Comparison of ENCODE assay signal across 13 mouse cellular contexts in genomic region chr10:3978326-3978725, GRCm38 (mm10). TPM values are rescaled to one million over a fixed set of nuclear protein-coding genes. Genes with fewer than 3 reads are reported as not detected.
DNase-seq lines count a peak whose midpoint lies in the region; ATAC-seq and TF ChIP-seq lines count a peak whose summit lies in the region.
"Had no signal": no experiment of that assay in that cellular context is flagged by ENCODE, and none has a peak within 500 bp of the region (broad histone marks: within the 10 kb centered on the region; RNA-seq: fewer than 3 reads in every experiment).

No protein-coding gene starts in this region.

- H3K4me2 ChIP-seq in hindbrain, embryonic 16.5 days (ENCODE audit: low read length), result no peak overlapping the region
- no peak overlapping the region for H3K4me2 ChIP-seq in hindbrain, embryonic 13.5 days
- H3K4me2 ChIP-seq in lung, postnatal 0 days (replicated peaks; ENCODE audit: low read depth, low read length), result no peak overlapping the region
- no peak overlapping the region for H3K4me2 ChIP-seq in liver, postnatal 0 days (ENCODE audit: low read depth, low read length)

- DNase-seq in lung, postnatal 0 days (ENCODE audit: low spot score), result peak; percentile 9
- DNase-seq in lung, postnatal 10 days, result no peak
- peak; percentile 48 to 51 for DNase-seq in cerebellum, postnatal 10 days
- no peak for DNase-seq in liver, postnatal 0 days
- DNase-seq in spleen, postnatal 4 days (ENCODE audit: low spot score in 2 of 2), result no peak
- no peak for DNase-seq in embryo, embryonic 9.5 days (ENCODE audit: extremely low spot score)
- DNase-seq: heart, adult 11 months; lung, postnatal 4 days; right cerebral cortex, postnatal 14 days had no signal

- H3K4me3 ChIP-seq in hindbrain, embryonic 16.5 days (ENCODE audit: low read length), result no peak overlapping the region
- H3K4me3 ChIP-seq in hindbrain, embryonic 13.5 days, result no peak overlapping the region
- no peak overlapping the region for H3K4me3 ChIP-seq in lung, postnatal 0 days (ENCODE audit: low read depth, low read length)
- H3K4me3 ChIP-seq in liver, postnatal 0 days (ENCODE audit: low read depth, low read length), result no peak overlapping the region
- H3K4me3 ChIP-seq: left cerebral cortex, adult 2 months had no signal

- WGBS in hindbrain, embryonic 16.5 days, result 57% methylated on average over 3 of the region's 3 CpGs
- 70% methylated on average over 3 of the region's 3 CpGs for WGBS in hindbrain, embryonic 13.5 days
- 50% methylated on average over 3 of the region's 3 CpGs for WGBS in lung, postnatal 0 days
- WGBS in liver, postnatal 0 days (ENCODE audit: insufficient replicate concordance), result 64% methylated on average over 3 of the region's 3 CpGs

- ATAC-seq in hindbrain, embryonic 16.5 days, result no peak
- no peak for ATAC-seq in hindbrain, embryonic 13.5 days (ENCODE audit: low FRiP score)
- ATAC-seq in lung, postnatal 0 days, result no peak
- peak; percentile 67 for ATAC-seq in liver, postnatal 0 days
- ATAC-seq: midbrain, embryonic 16.5 days had no signal

- no peak for TF ChIP-seq EP300 in lung, postnatal 0 days (IDR thresholded peaks at IDR 0.05)
- TF ChIP-seq EP300 in liver, postnatal 0 days (IDR thresholded peaks at IDR 0.05; ENCODE audit: low read depth), result no peak

- no peaks in the 10 kb centered on the region for H3K4me1 ChIP-seq in hindbrain, embryonic 16.5 days (ENCODE audit: control insufficient read depth, insufficient read depth, low read depth, low read length)
- 0 out of 2 replicates have a peak, but pooled peaks cover 5% of the 10 kb centered on the region for H3K4me1 ChIP-seq in hindbrain, embryonic 13.5 days (replicated peaks)
- peaks cover 6% of the 10 kb centered on the region; the same call in 1 of the 2 replicates for H3K4me1 ChIP-seq in lung, postnatal 0 days (ENCODE audit: insufficient read depth, low read depth, low read length)
- H3K4me1 ChIP-seq in liver, postnatal 0 days (ENCODE audit: insufficient read depth), result peaks cover 36% of the 10 kb centered on the region

- no peaks in the 10 kb centered on the region for H3K9me3 ChIP-seq in hindbrain, embryonic 16.5 days (ENCODE audit: control insufficient read depth, low read length)
- H3K9me3 ChIP-seq in hindbrain, embryonic 13.5 days, result no peaks in the 10 kb centered on the region
- no peaks in the 10 kb centered on the region for H3K9me3 ChIP-seq in lung, postnatal 0 days (ENCODE audit: low read length)
- H3K9me3 ChIP-seq in liver, postnatal 0 days (ENCODE audit: low read length), result no peaks in the 10 kb centered on the region

- no peak for TF ChIP-seq CTCF in lung, postnatal 0 days (IDR thresholded peaks at IDR 0.05)
- TF ChIP-seq CTCF in liver, postnatal 0 days (IDR thresholded peaks at IDR 0.05; ENCODE audit: low read depth), result no peak

- peak overlapping the region; percentile 7; the same call in 1 of the 2 replicates for H3K27ac ChIP-seq in hindbrain, embryonic 16.5 days (ENCODE audit: low read depth, low read length)
- H3K27ac ChIP-seq in hindbrain, embryonic 13.5 days, result no peak overlapping the region
- no peak overlapping the region for H3K27ac ChIP-seq in lung, postnatal 0 days (ENCODE audit: low read length)
- H3K27ac ChIP-seq in liver, postnatal 0 days (ENCODE audit: low read depth), result peak overlapping the region; percentile 46
- H3K27ac ChIP-seq: left cerebral cortex, adult 2 months had no signal

- H3K27me3 ChIP-seq in hindbrain, embryonic 16.5 days (replicated peaks; ENCODE audit: control insufficient read depth, insufficient read depth, low read length), result no peaks in the 10 kb centered on the region
- H3K27me3 ChIP-seq in hindbrain, embryonic 13.5 days, result no peaks in the 10 kb centered on the region
- H3K27me3 ChIP-seq in lung, postnatal 0 days (replicated peaks; ENCODE audit: insufficient read depth, low read length), result no peaks in the 10 kb centered on the region
- no peaks in the 10 kb centered on the region for H3K27me3 ChIP-seq in liver, postnatal 0 days (ENCODE audit: insufficient read depth, low read length)

- H3K36me3 ChIP-seq in hindbrain, embryonic 16.5 days (ENCODE audit: control insufficient read depth, insufficient read depth, low read length), result peaks cover 6% of the 10 kb centered on the region; the same call in 1 of the 2 replicates
- H3K36me3 ChIP-seq in hindbrain, embryonic 13.5 days, result peaks cover 13% of the 10 kb centered on the region
- H3K36me3 ChIP-seq in lung, postnatal 0 days (ENCODE audit: insufficient read depth, low read length), result no peaks in the 10 kb centered on the region
- H3K36me3 ChIP-seq in liver, postnatal 0 days (replicated peaks; ENCODE audit: insufficient read depth, low read length), result peaks cover 31% of the 10 kb centered on the region

- H3K9ac ChIP-seq in hindbrain, embryonic 16.5 days (ENCODE audit: low read depth, low read length), result no peak overlapping the region
- H3K9ac ChIP-seq in hindbrain, embryonic 13.5 days, result no peak overlapping the region
- H3K9ac ChIP-seq in lung, postnatal 0 days (replicated peaks; ENCODE audit: low read depth), result no peak overlapping the region
- no peak overlapping the region for H3K9ac ChIP-seq in liver, postnatal 0 days (replicated peaks)

RNA-seq across cellular contexts. Expression of gene Mthfd1l, which starts 5.4 kb away (rescaled TPM):
- polyA plus RNA-seq in hindbrain, embryonic 16.5 days (2015; fragmentation: Nextera tagmentation; extraction: Ambion mirVana), result 7.2 and 7.9 TPM in 2 replicates
- 5.3 and 6.0 TPM in 2 replicates for polyA plus RNA-seq in hindbrain, embryonic 13.5 days (2015; fragmentation: Nextera tagmentation; extraction: Ambion mirVana)
- polyA plus RNA-seq in lung, postnatal 0 days (2015; fragmentation: Nextera tagmentation; extraction: Ambion mirVana), result 3.0 and 3.7 TPM in 2 replicates
- 7.2 and 8.4 TPM in 2 replicates for polyA plus RNA-seq in liver, postnatal 0 days (2015; fragmentation: Nextera tagmentation; extraction: Ambion mirVana)

Comparison
In these comparisons a context has a peak if more than half of its experiments do, and no peak if none do; other contexts are left out.
1. H3K27ac ChIP-seq: peak in hindbrain, embryonic 16.5 days (single experiment) and liver, postnatal 0 days (single experiment); none in hindbrain, embryonic 13.5 days (single experiment) and lung, postnatal 0 days (single experiment).
2. DNase-seq: peak in lung, postnatal 0 days (single experiment) and cerebellum, postnatal 10 days (2 of 2); none in lung, postnatal 10 days (single experiment), liver, postnatal 0 days (single experiment), spleen, postnatal 4 days (0 of 2) and embryo, embryonic 9.5 days (single experiment).